Mouse (Mus musculus) megakaryocyte, embryonic 14.5 days (primary cell): ENCODE measurements around the gene Hist1h2bg.

ENCODE experiments used
- FLI1 ChIP-seq: IDR thresholded peaks from 2 replicates; pipeline ENCODE4 v1.6.1; 2012; ENCODE audit warnings: low read length, inconsistent platforms, mixed read lengths
- GATA1 ChIP-seq: IDR thresholded peaks from 3 replicates; pipeline ENCODE4 v1.6.1; 2012; ENCODE audit warnings: mixed read lengths, low read length, inconsistent platforms, borderline replicate concordance

DNA sequence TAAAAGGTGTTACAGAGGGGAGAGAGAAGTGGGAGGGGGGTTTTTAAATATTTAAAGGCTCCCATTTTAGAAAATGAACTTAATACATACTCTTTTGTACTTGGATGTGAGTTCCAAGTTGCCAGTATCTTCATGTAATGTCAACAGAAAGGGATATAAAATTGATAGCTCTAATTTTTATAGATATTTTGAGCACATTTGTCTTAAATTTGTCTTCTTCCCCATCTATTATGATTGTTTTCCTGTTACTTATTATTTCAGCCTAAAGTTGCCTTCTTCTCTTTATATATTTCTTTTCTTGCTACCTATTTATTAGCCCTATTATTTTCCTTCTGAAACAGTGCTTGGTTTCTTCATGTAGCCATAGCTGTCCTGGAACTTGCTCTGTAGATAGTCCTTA lies 18.2 kb upstream of the Hist1h2bg start, which contains the start of gene Hist1h1d:
- no peak for TF ChIP-seq FLI1
- TF ChIP-seq GATA1, result no peak
